Comparison of ENCODE assay signal across 31 mouse cellular contexts in the genomic region with DNA sequence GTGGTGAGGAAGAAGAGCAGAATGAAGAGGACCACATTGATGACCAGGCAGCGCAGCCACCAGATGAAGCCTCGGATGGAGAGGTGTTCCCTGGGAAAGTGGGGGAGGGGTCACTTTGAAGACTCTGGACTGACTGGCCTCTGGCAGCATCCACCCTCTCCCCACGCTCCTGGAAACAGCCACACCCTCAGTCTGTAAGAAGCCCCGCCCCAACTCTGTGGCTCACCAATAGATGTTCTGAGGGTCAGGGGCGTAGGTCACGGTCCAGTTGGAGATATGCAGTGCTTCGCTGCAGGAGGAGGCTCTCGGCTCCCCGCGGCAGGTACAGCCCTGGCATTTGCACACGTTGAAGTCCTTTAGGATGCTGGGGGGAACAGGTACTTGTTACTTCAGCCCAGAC. TPM values are rescaled to one million over a fixed set of nuclear protein-coding genes. Genes with fewer than 3 reads are reported as not detected.
A peak's percentile ranks its signal among the peaks of the same experiment; 100 is the strongest.
DNase-seq lines count a peak whose midpoint lies in the region; ATAC-seq and TF ChIP-seq lines count a peak whose summit lies in the region.
"Had no signal": no experiment of that assay in that cellular context is flagged by ENCODE, and none has a peak within 500 bp of the region (broad histone marks: within the 10 kb centered on the region; RNA-seq: fewer than 3 reads in every experiment).

No protein-coding gene starts in this region.

- no peak overlapping the region for H3K9ac ChIP-seq in kidney, embryonic 14.5 days (ENCODE audit: low read depth, low read length)
- H3K9ac ChIP-seq in ES-Bruce4 (ENCODE audit: low read depth, poor library complexity, severe bottlenecking): no peak overlapping the region
- no peak overlapping the region for H3K9ac ChIP-seq in heart, adult 2 months (ENCODE audit: low read depth, low read length)
- H3K9ac ChIP-seq: embryonic facial prominence, embryonic 13.5 days; forebrain, embryonic 12.5 days; forebrain, embryonic 15.5 days; heart, embryonic 13.5 days; hindbrain, embryonic 14.5 days had no signal

- ATAC-seq in kidney, embryonic 14.5 days (ENCODE audit: low FRiP score, low TSS enrichment): no peak
- no peak for ATAC-seq in megakaryocyte, adult 5-6 weeks (ENCODE audit: poor library complexity, severe bottlenecking)
- ATAC-seq: activated CD4-positive, CD25-positive, alpha-beta regulatory T cell, adult 4 months; forebrain, embryonic 15.5 days; hindbrain, postnatal 0 days; inflammation-experienced regulatory T-cells, adult 6 months had no signal

- H3K4me1 ChIP-seq in kidney, embryonic 14.5 days (ENCODE audit: control insufficient read depth, insufficient read depth, low read length): no peaks in the 10 kb centered on the region
- peaks cover 3% of the 10 kb centered on the region for H3K4me1 ChIP-seq in ES-Bruce4 (ENCODE audit: control insufficient read depth, insufficient read depth, low read length)
- 0 out of 2 replicates have a peak, but pooled peaks cover 1% of the 10 kb centered on the region for H3K4me1 ChIP-seq in heart, adult 2 months (ENCODE audit: control insufficient read depth, insufficient read depth, low read length)

- peaks cover 53% of the 10 kb centered on the region for H3K36me3 ChIP-seq in kidney, embryonic 14.5 days (ENCODE audit: control insufficient read depth, insufficient read depth, low read length)
- peaks cover 17% of the 10 kb centered on the region for H3K36me3 ChIP-seq in ES-Bruce4 (ENCODE audit: control insufficient read depth, insufficient read depth, low read length, poor library complexity, severe bottlenecking)
- no peaks in the 10 kb centered on the region for H3K36me3 ChIP-seq in heart, adult 2 months (ENCODE audit: control insufficient read depth, insufficient read depth, low read length)

- no peak overlapping the region for H3K4me3 ChIP-seq in kidney, embryonic 14.5 days (ENCODE audit: low read length)
- H3K4me3 ChIP-seq in ES-Bruce4 (ENCODE audit: low read depth, low read length): peak overlapping the region; percentile 18
- H3K4me3 ChIP-seq in heart, adult 2 months: no peak overlapping the region
- H3K4me3 ChIP-seq: embryonic facial prominence, embryonic 10.5 days; embryonic facial prominence, embryonic 13.5 days; erythroblast, embryonic 14.5 days; forebrain, embryonic 12.5 days; forebrain, embryonic 15.5 days; heart, embryonic 10.5 days; heart, embryonic 13.5 days had no signal

- TF ChIP-seq CTCF in ES-Bruce4 (IDR thresholded peaks at IDR 0.05; ENCODE audit: low read depth, low read length): no peak
- TF ChIP-seq CTCF in heart, adult 2 months (IDR thresholded peaks at IDR 0.05): no peak

- peak; percentile 13 for DNase-seq in kidney, postnatal 10 days
- peak; percentile 63 for DNase-seq in R1 (ENCODE audit: low read depth, low spot score)
- DNase-seq in yolk sac, embryonic 10.5 days (ENCODE audit: low spot score): peak; percentile 20
- DNase-seq in heart, adult 2 months: no peak
- DNase-seq: adrenal gland, adult 8-10 months; adrenal gland, postnatal 25 days; B cell, adult 2 months; cerebellum, adult 11-12 months; cerebellum, adult 8-10 months; cerebellum, postnatal 36 days; embryo, embryonic 11 days; gastrocnemius, postnatal 25 days; heart, adult 18-20 months; heart, postnatal 14 days; heart, postnatal 4 days had no signal

- H3K9me3 ChIP-seq in kidney, embryonic 14.5 days (ENCODE audit: control insufficient read depth, low read length): no peaks in the 10 kb centered on the region
- H3K9me3 ChIP-seq in ES-Bruce4 (replicated peaks; ENCODE audit: control insufficient read depth, insufficient read depth, low read length, poor library complexity, severe bottlenecking): no peaks in the 10 kb centered on the region
- H3K9me3 ChIP-seq: embryonic facial prominence, embryonic 10.5 days; embryonic facial prominence, embryonic 13.5 days; forebrain, embryonic 12.5 days; forebrain, embryonic 15.5 days; heart, embryonic 10.5 days; heart, embryonic 13.5 days had no signal

- H3K27ac ChIP-seq in kidney, embryonic 14.5 days (ENCODE audit: low read depth, low read length): no peak overlapping the region
- H3K27ac ChIP-seq in ES-Bruce4 (ENCODE audit: insufficient read depth, low read length): no peak overlapping the region
- no peak overlapping the region for H3K27ac ChIP-seq in heart, adult 2 months
- H3K27ac ChIP-seq: embryonic facial prominence, embryonic 10.5 days; embryonic facial prominence, embryonic 13.5 days; forebrain, embryonic 12.5 days; forebrain, embryonic 15.5 days; heart, embryonic 10.5 days; heart, embryonic 13.5 days; hindbrain, embryonic 14.5 days; hindbrain, postnatal 0 days had no signal

- H3K27me3 ChIP-seq in kidney, embryonic 14.5 days (ENCODE audit: control insufficient read depth, insufficient read depth, low read length): no peaks in the 10 kb centered on the region
- H3K27me3 ChIP-seq in ES-Bruce4 (ENCODE audit: control insufficient read depth, insufficient read depth, low read length, poor library complexity, severe bottlenecking): no peaks in the 10 kb centered on the region
- no peaks in the 10 kb centered on the region for H3K27me3 ChIP-seq in heart, adult 2 months (ENCODE audit: control insufficient read depth, insufficient read depth, low read length)
- H3K27me3 ChIP-seq: CH12.LX; embryonic facial prominence, embryonic 13.5 days; forebrain, embryonic 12.5 days; forebrain, embryonic 15.5 days; heart, embryonic 13.5 days had no signal

- no peak for TF ChIP-seq POLR2A in ES-Bruce4 (IDR thresholded peaks at IDR 0.05; ENCODE audit: insufficient read depth, low read length)
- no peak for TF ChIP-seq POLR2A in heart, adult 2 months (IDR thresholded peaks at IDR 0.05; ENCODE audit: insufficient read depth, low read depth, low read length)

- no peaks in the 10 kb centered on the region for H3K79me2 ChIP-seq in heart, adult 2 months (replicated peaks; ENCODE audit: control insufficient read depth, insufficient read depth, low read length)

- no peak overlapping the region for H3K4me2 ChIP-seq in kidney, embryonic 14.5 days (replicated peaks; ENCODE audit: low read depth, low read length)
- H3K4me2 ChIP-seq: embryonic facial prominence, embryonic 13.5 days; forebrain, embryonic 12.5 days; forebrain, embryonic 15.5 days; heart, embryonic 13.5 days; hindbrain, embryonic 14.5 days had no signal

- no peak for TF ChIP-seq EP300 in ES-Bruce4 (IDR thresholded peaks at IDR 0.05; ENCODE audit: insufficient read depth, low read depth, low read length)
- TF ChIP-seq EP300 in heart, adult 2 months (IDR thresholded peaks at IDR 0.05; ENCODE audit: insufficient read depth, low read depth, low read length): no peak

- intact Hi-C loops in heart, adult 2 months (cut with DNase I): no loop called here

- 73% methylated on average over 11 of the region's 11 CpGs for WGBS in kidney, embryonic 14.5 days
- WGBS in heart, adult 2 months: 83% methylated on average over 11 of the region's 11 CpGs

RNA-seq across cellular contexts. Expression of a gene that starts 7.0 kb away (rescaled TPM):
- 0.10 TPM in 1 of 2 replicates, not detected in the other for polyA plus RNA-seq in kidney, embryonic 14.5 days (2014; fragmentation: Nextera tagmentation; extraction: Ambion mirVana)
- polyA plus RNA-seq in ES-Bruce4 (2011; ENCODE audit: insufficient read depth, insufficient read length, low read depth, missing spikeins): 1.4 and 1.9 TPM in 2 replicates
- total RNA-seq in heart, adult 2 months (2021): under 1 TPM in 1 of 2 experiments, not detected in 1; 0.59 TPM
- not detected in 2 replicates for polyA plus RNA-seq in heart, adult 2 months (2012; rRNA removed)
- 0.67 TPM in 1 of 2 replicates, not detected in the other for total RNA-seq in megakaryocyte, adult 5-6 weeks (2015)
- not detected in 2 replicates for total RNA-seq in megakaryocyte, adult 5-6 weeks (2017)
- total RNA-seq: CH12.LX, MEL had no signal
- polyA plus RNA-seq: erythroblast, embryonic 14.5 days; inflammation-experienced regulatory T-cells, adult 6 months had no signal

RNA-seq across cellular contexts. Expression of a gene that starts 20.0 kb away (rescaled TPM):
- 154 and 192 TPM in 2 replicates for polyA plus RNA-seq in kidney, embryonic 14.5 days (2014; fragmentation: Nextera tagmentation; extraction: Ambion mirVana)
- 31.8 and 42.7 TPM in 2 replicates for polyA plus RNA-seq in ES-Bruce4 (2011; ENCODE audit: insufficient read depth, insufficient read length, low read depth, missing spikeins)
- total RNA-seq in heart, adult 2 months (2021): 100 to 1,000 TPM; 149 to 161 TPM
- polyA plus RNA-seq in heart, adult 2 months (2012; rRNA removed): 133 and 170 TPM in 2 replicates
- total RNA-seq in megakaryocyte, adult 5-6 weeks (2015): 30.3 and 34.7 TPM in 2 replicates
- 12.7 and 14.7 TPM in 2 replicates for total RNA-seq in megakaryocyte, adult 5-6 weeks (2017)

RNA-seq across cellular contexts. Expression of a gene that starts 20.6 kb away (rescaled TPM):
- polyA plus RNA-seq in kidney, embryonic 14.5 days (2014; fragmentation: Nextera tagmentation; extraction: Ambion mirVana): 23.1 and 28.0 TPM in 2 replicates
- polyA plus RNA-seq in ES-Bruce4 (2011; ENCODE audit: insufficient read depth, insufficient read length, low read depth, missing spikeins): 112 and 129 TPM in 2 replicates
- total RNA-seq in heart, adult 2 months (2021): 10 to 100 TPM; 81.8 to 90.1 TPM
- polyA plus RNA-seq in heart, adult 2 months (2012; rRNA removed): 122 and 154 TPM in 2 replicates
- total RNA-seq in megakaryocyte, adult 5-6 weeks (2015): 3.3 and 5.3 TPM in 2 replicates
- 3.6 and 5.3 TPM in 2 replicates for total RNA-seq in megakaryocyte, adult 5-6 weeks (2017)

Comparison
In these comparisons a context has a peak if more than half of its experiments do, and no peak if none do; other contexts are left out.
1. DNase-seq: peak in kidney, postnatal 10 days (single experiment), R1 (single experiment) and yolk sac, embryonic 10.5 days (single experiment); none in heart, adult 2 months (0 of 2).